In genomic region chr4:119425077-119425476, GRCm38 (mm10) we compare ENCODE assay signal across 29 mouse cellular contexts. TPM values are rescaled to one million over a fixed set of nuclear protein-coding genes. Genes with fewer than 3 reads are reported as not detected.
DNase-seq lines count a peak whose midpoint lies in the region; ATAC-seq and TF ChIP-seq lines count a peak whose summit lies in the region.
"Had no signal": no experiment of that assay in that cellular context is flagged by ENCODE, and none has a peak within 500 bp of the region (broad histone marks: within the 10 kb centered on the region; RNA-seq: fewer than 3 reads in every experiment).

No protein-coding gene starts in this region.

- TF ChIP-seq CTCF in liver, embryonic 14.5 days (IDR thresholded peaks at IDR 0.05; ENCODE audit: low read depth), result no peak; the same call in 1 of the 2 replicates

- DNase-seq in c-Kit-negative CD71-positive TER-119-positive erythroid progenitor cells, embryonic 14.5 days (ENCODE audit: low read depth, low spot score), result peak; percentile 38
- peak; percentile 45 to 58 (median 52) for DNase-seq in liver, embryonic 14.5 days (ENCODE audit: low read depth in 3 of 3, low spot score in 3 of 3)
- no peak for DNase-seq in thymus, postnatal 36 days
- no peak for DNase-seq in neural tube, embryonic 10.5 days (ENCODE audit: extremely low spot score, low spot score)
- DNase-seq: adrenal gland, postnatal 10 days; B cell, adult 2 months; cerebellum, adult 18-20 months; cerebellum, postnatal 10 days; gastrocnemius, postnatal 25 days; heart, adult 18-20 months; heart, postnatal 10 days; kidney, postnatal 10 days; lung, adult 18-20 months; lung, postnatal 10 days had no signal

- H3K9ac ChIP-seq in liver, embryonic 14.5 days (replicated peaks), result peak overlapping the region; percentile 34; the same call in 1 of the 2 replicates
- H3K9ac ChIP-seq in forebrain, embryonic 13.5 days, result no peak overlapping the region
- H3K9ac ChIP-seq: embryonic facial prominence, embryonic 13.5 days; forebrain, embryonic 12.5 days; heart, embryonic 13.5 days; hindbrain, embryonic 14.5 days; limb, embryonic 12.5 days; neural tube, embryonic 13.5 days; stomach, embryonic 15.5 days had no signal

- H3K36me3 ChIP-seq in liver, embryonic 14.5 days (replicated peaks; ENCODE audit: control insufficient read depth, insufficient read depth, low read depth), result no peaks in the 10 kb centered on the region
- no peaks in the 10 kb centered on the region for H3K36me3 ChIP-seq in forebrain, embryonic 13.5 days (ENCODE audit: poor library complexity, severe bottlenecking)
- H3K36me3 ChIP-seq: embryonic facial prominence, embryonic 13.5 days; forebrain, embryonic 12.5 days; limb, embryonic 12.5 days; neural tube, embryonic 13.5 days; stomach, embryonic 15.5 days had no signal

- peaks cover 27 to 28% of the 10 kb centered on the region in 2 experiments for H3K4me1 ChIP-seq in liver, embryonic 14.5 days (replicated peaks; ENCODE audit: control insufficient read depth in 2 of 2, insufficient read depth in 2 of 2, low read length in 1 of 2)
- peaks cover 15% of the 10 kb centered on the region for H3K4me1 ChIP-seq in forebrain, embryonic 13.5 days

- peak overlapping the region; percentile 18; the same call in 1 of the 2 replicates for H3K4me2 ChIP-seq in liver, embryonic 14.5 days (ENCODE audit: low read depth)
- H3K4me2 ChIP-seq in forebrain, embryonic 13.5 days, result no peak overlapping the region
- H3K4me2 ChIP-seq: embryonic facial prominence, embryonic 13.5 days; forebrain, embryonic 12.5 days; heart, embryonic 13.5 days; hindbrain, embryonic 14.5 days; limb, embryonic 12.5 days; midbrain, embryonic 11.5 days; neural tube, embryonic 13.5 days; stomach, embryonic 15.5 days had no signal

- H3K4me3 ChIP-seq in liver, embryonic 14.5 days (ENCODE audit: insufficient read depth in 1 of 2, low read depth in 2 of 2, low read length in 2 of 2), result no peak overlapping the region
- H3K4me3 ChIP-seq in forebrain, embryonic 13.5 days, result no peak overlapping the region
- H3K4me3 ChIP-seq: embryonic facial prominence, embryonic 13.5 days; erythroblast, embryonic 14.5 days; forebrain, embryonic 12.5 days; heart, embryonic 13.5 days; limb, embryonic 12.5 days; neural tube, embryonic 13.5 days; stomach, embryonic 15.5 days had no signal

- peak; percentile 68 for ATAC-seq in erythroid progenitor cell, adult 5-6 weeks (replicated peaks; ENCODE audit: low FRiP score, poor library complexity, severe bottlenecking)
- ATAC-seq in liver, embryonic 14.5 days (ENCODE audit: insufficient read depth), result peak; percentile 21; the same call in 1 of the 2 replicates
- ATAC-seq in megakaryocyte-erythroid progenitor cell, adult 5-6 weeks (replicated peaks; ENCODE audit: low FRiP score, low TSS enrichment, poor library complexity, severe bottlenecking), result peak; percentile 38
- ATAC-seq in forebrain, embryonic 13.5 days, result no peak
- ATAC-seq: intestine, postnatal 0 days; midbrain, embryonic 16.5 days had no signal

- no peaks in the 10 kb centered on the region for H3K9me3 ChIP-seq in liver, embryonic 14.5 days (ENCODE audit: control insufficient read depth, low read length)
- no peaks in the 10 kb centered on the region for H3K9me3 ChIP-seq in forebrain, embryonic 13.5 days (replicated peaks)
- H3K9me3 ChIP-seq: embryonic facial prominence, embryonic 13.5 days; forebrain, embryonic 12.5 days; heart, embryonic 13.5 days; limb, embryonic 12.5 days; neural tube, embryonic 13.5 days; stomach, embryonic 15.5 days had no signal

- H3K27ac ChIP-seq in liver, embryonic 14.5 days, result peak overlapping the region; percentile 62
- H3K27ac ChIP-seq in forebrain, embryonic 13.5 days, result no peak overlapping the region
- H3K27ac ChIP-seq: embryonic facial prominence, embryonic 13.5 days; forebrain, embryonic 12.5 days; heart, embryonic 13.5 days; hindbrain, embryonic 14.5 days; limb, embryonic 12.5 days; neural tube, embryonic 13.5 days; stomach, embryonic 15.5 days had no signal

- 35% methylated on average over 2 of the region's 2 CpGs for WGBS in liver, embryonic 14.5 days (ENCODE audit: insufficient replicate concordance)
- WGBS in forebrain, embryonic 13.5 days, result 90% methylated on average over 2 of the region's 2 CpGs

- no peaks in the 10 kb centered on the region for H3K27me3 ChIP-seq in liver, embryonic 14.5 days (ENCODE audit: control insufficient read depth, insufficient read depth, low read length)
- no peaks in the 10 kb centered on the region for H3K27me3 ChIP-seq in forebrain, embryonic 13.5 days
- H3K27me3 ChIP-seq: embryonic facial prominence, embryonic 13.5 days; heart, embryonic 13.5 days; limb, embryonic 12.5 days; stomach, embryonic 15.5 days had no signal

- peak; percentile 57 for TF ChIP-seq EP300 in liver, embryonic 14.5 days (IDR thresholded peaks at IDR 0.05; ENCODE audit: low read depth)

RNA-seq across cellular contexts. Expression of gene Zmynd12, which starts 2.5 kb away (rescaled TPM):
- 3.4 TPM in 1 of 2 replicates, not detected in the other for total RNA-seq in erythroid progenitor cell, adult 5-6 weeks (2015; ENCODE audit: low replicate concordance)
- not detected in 2 replicates for total RNA-seq in erythroid progenitor cell, adult 5-6 weeks (2017; ENCODE audit: low replicate concordance)
- polyA plus RNA-seq in liver, embryonic 14.5 days (2012; rRNA removed), result 0.04 and 0.06 TPM in 2 replicates
- polyA plus RNA-seq in liver, embryonic 14.5 days (2014; fragmentation: Nextera tagmentation; extraction: Ambion mirVana), result 0.15 TPM in 2 replicates
- total RNA-seq in megakaryocyte-erythroid progenitor cell, adult 5-6 weeks (2014; fragmentation: Nextera tagmentation), result not detected in 2 replicates
- total RNA-seq in megakaryocyte-erythroid progenitor cell, adult 5-6 weeks (2017), result not detected in 2 replicates
- polyA plus RNA-seq in forebrain, embryonic 13.5 days (2015; fragmentation: Nextera tagmentation; extraction: Ambion mirVana), result 0.26 and 0.35 TPM in 2 replicates
- total RNA-seq: common myeloid progenitor, adult 5-6 weeks; gastrocnemius, postnatal 25 days; heart, adult 18-20 months; heart, postnatal 10 days had no signal
- polyA plus RNA-seq: embryonic facial prominence, embryonic 13.5 days; erythroblast, embryonic 14.5 days; forebrain, embryonic 12.5 days; midbrain, embryonic 11.5 days had no signal

RNA-seq across cellular contexts. Expression of gene Ppcs, which starts 2.9 kb away (rescaled TPM):
- 10.9 and 23.4 TPM in 2 replicates for total RNA-seq in erythroid progenitor cell, adult 5-6 weeks (2015; ENCODE audit: low replicate concordance)
- total RNA-seq in erythroid progenitor cell, adult 5-6 weeks (2017; ENCODE audit: low replicate concordance), result 5.3 and 17.2 TPM in 2 replicates
- polyA plus RNA-seq in liver, embryonic 14.5 days (2012; rRNA removed), result 5.0 and 6.5 TPM in 2 replicates
- polyA plus RNA-seq in liver, embryonic 14.5 days (2014; fragmentation: Nextera tagmentation; extraction: Ambion mirVana), result 14.4 and 15.5 TPM in 2 replicates
- 6.3 and 13.0 TPM in 2 replicates for total RNA-seq in megakaryocyte-erythroid progenitor cell, adult 5-6 weeks (2014; fragmentation: Nextera tagmentation)
- total RNA-seq in megakaryocyte-erythroid progenitor cell, adult 5-6 weeks (2017), result 3.8 and 4.8 TPM in 2 replicates
- polyA plus RNA-seq in forebrain, embryonic 13.5 days (2015; fragmentation: Nextera tagmentation; extraction: Ambion mirVana), result 15.4 and 17.9 TPM in 2 replicates

RNA-seq across cellular contexts. Expression of gene Ccdc30, which starts 9.8 kb away (rescaled TPM):
- total RNA-seq in erythroid progenitor cell, adult 5-6 weeks (2015; ENCODE audit: low replicate concordance), result not detected in 2 replicates
- not detected in 2 replicates for total RNA-seq in erythroid progenitor cell, adult 5-6 weeks (2017; ENCODE audit: low replicate concordance)
- polyA plus RNA-seq in liver, embryonic 14.5 days (2012; rRNA removed), result 0.15 and 0.41 TPM in 2 replicates
- 0.96 and 1.2 TPM in 2 replicates for polyA plus RNA-seq in liver, embryonic 14.5 days (2014; fragmentation: Nextera tagmentation; extraction: Ambion mirVana)
- total RNA-seq in megakaryocyte-erythroid progenitor cell, adult 5-6 weeks (2014; fragmentation: Nextera tagmentation), result 0.27 TPM in 1 of 2 replicates, not detected in the other
- total RNA-seq in megakaryocyte-erythroid progenitor cell, adult 5-6 weeks (2017), result 0.50 and 2.9 TPM in 2 replicates
- 12.4 and 12.5 TPM in 2 replicates for polyA plus RNA-seq in forebrain, embryonic 13.5 days (2015; fragmentation: Nextera tagmentation; extraction: Ambion mirVana)
- total RNA-seq: common myeloid progenitor, adult 5-6 weeks had no signal
- polyA plus RNA-seq: erythroblast, embryonic 14.5 days had no signal

Comparison
In these comparisons a context has a peak if more than half of its experiments do, and no peak if none do; other contexts are left out.
1. DNase-seq: peak in c-Kit-negative CD71-positive TER-119-positive erythroid progenitor cells, embryonic 14.5 days (single experiment) and liver, embryonic 14.5 days (3 of 3); none in thymus, postnatal 36 days (0 of 2) and neural tube, embryonic 10.5 days (single experiment).